In the genomic region with DNA sequence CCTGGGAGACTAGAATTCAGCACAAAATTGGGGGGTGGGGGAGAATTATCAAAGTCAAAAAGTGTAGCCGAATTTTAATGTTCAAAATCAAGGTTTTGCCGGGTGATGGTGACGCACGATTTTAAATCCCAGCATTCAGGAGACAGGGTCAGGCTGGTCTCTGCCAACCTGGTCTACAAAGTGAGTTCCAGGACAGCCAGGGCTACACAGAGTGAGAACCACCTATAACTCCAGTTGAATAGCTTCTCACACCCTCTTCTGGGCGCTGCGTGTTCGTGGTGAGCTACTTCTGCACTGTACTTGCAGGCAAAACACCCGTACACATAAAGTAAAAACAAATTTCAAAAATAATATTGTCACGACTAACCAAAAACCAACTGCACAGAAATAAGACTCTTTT, we compare ENCODE assay signal across 8 mouse cellular contexts. TPM values are rescaled to one million over a fixed set of nuclear protein-coding genes. Genes with fewer than 3 reads are reported as not detected.
DNase-seq lines count a peak whose midpoint lies in the region; ATAC-seq and TF ChIP-seq lines count a peak whose summit lies in the region.

No protein-coding gene starts in this region.

- TF ChIP-seq CTCF in lung, embryonic 14.5 days (IDR thresholded peaks at IDR 0.05; ENCODE audit: low read depth): no peak
- TF ChIP-seq CTCF in intestine, postnatal 0 days (IDR thresholded peaks at IDR 0.05; ENCODE audit: low read depth): no peak
- no peak for TF ChIP-seq CTCF in olfactory bulb, adult 2 months (IDR thresholded peaks at IDR 0.05; ENCODE audit: insufficient read depth, low read depth, low read length)
- TF ChIP-seq CTCF in thymus, adult 2 months (IDR thresholded peaks at IDR 0.05; ENCODE audit: borderline replicate concordance, control insufficient read depth, extremely low read depth, insufficient read depth, low read length, poor library complexity): no peak

- H3K36me3 ChIP-seq in lung, embryonic 14.5 days (ENCODE audit: insufficient read depth): peaks cover 14% of the 10 kb centered on the region
- peaks cover 14% of the 10 kb centered on the region for H3K36me3 ChIP-seq in embryonic facial prominence, embryonic 14.5 days (ENCODE audit: control insufficient read depth, insufficient read depth, low read length)
- H3K36me3 ChIP-seq in intestine, postnatal 0 days (ENCODE audit: control insufficient read depth, insufficient read depth): peaks cover 10% of the 10 kb centered on the region; the same call in 1 of the 2 replicates
- peaks cover 4% of the 10 kb centered on the region; the same call in 1 of the 2 replicates for H3K36me3 ChIP-seq in thymus, adult 2 months (ENCODE audit: control insufficient read depth, insufficient read depth, low read length)

- peak; percentile 32; the same call in 1 of the 2 replicates for ATAC-seq in lung, embryonic 14.5 days (ENCODE audit: insufficient read depth)
- ATAC-seq in embryonic facial prominence, embryonic 14.5 days (ENCODE audit: low read depth): no peak
- no peak for ATAC-seq in intestine, postnatal 0 days

- TF ChIP-seq POLR2A in olfactory bulb, adult 2 months (IDR thresholded peaks at IDR 0.05; ENCODE audit: insufficient read depth, low read depth, low read length): no peak
- no peak for TF ChIP-seq POLR2A in thymus, adult 2 months (IDR thresholded peaks at IDR 0.05; ENCODE audit: control insufficient read depth, extremely low read depth, insufficient read depth, low read length, poor library complexity)

- 11% methylated on average over 9 of the region's 9 CpGs for WGBS in lung, embryonic 14.5 days
- WGBS in embryonic facial prominence, embryonic 14.5 days: 17% methylated on average over 9 of the region's 9 CpGs
- 18% methylated on average over 9 of the region's 9 CpGs for WGBS in intestine, postnatal 0 days
- 10% methylated on average over 9 of the region's 9 CpGs for WGBS in olfactory bulb, adult 2 months
- WGBS in thymus, adult 2 months: 9% methylated on average over 9 of the region's 9 CpGs

- H3K9me3 ChIP-seq in lung, embryonic 14.5 days (ENCODE audit: low read depth, low read length): no peaks in the 10 kb centered on the region
- H3K9me3 ChIP-seq in embryonic facial prominence, embryonic 14.5 days (ENCODE audit: control insufficient read depth, low read length): no peaks in the 10 kb centered on the region
- no peaks in the 10 kb centered on the region for H3K9me3 ChIP-seq in intestine, postnatal 0 days (ENCODE audit: control insufficient read depth)

- peak overlapping the region; percentile 85 for H3K4me2 ChIP-seq in lung, embryonic 14.5 days
- peak overlapping the region; percentile 78 for H3K4me2 ChIP-seq in embryonic facial prominence, embryonic 14.5 days (ENCODE audit: low read depth, low read length)
- peak overlapping the region; percentile 95 for H3K4me2 ChIP-seq in intestine, postnatal 0 days (replicated peaks; ENCODE audit: low read depth)

- H3K9ac ChIP-seq in lung, embryonic 14.5 days: peak overlapping the region; percentile 89
- H3K9ac ChIP-seq in embryonic facial prominence, embryonic 14.5 days (ENCODE audit: low read depth, low read length): peak overlapping the region; percentile 73
- no peak overlapping the region for H3K9ac ChIP-seq in intestine, postnatal 0 days (ENCODE audit: low read depth, low read length)

- H3K27ac ChIP-seq in lung, embryonic 14.5 days (ENCODE audit: low read depth): no peak overlapping the region
- H3K27ac ChIP-seq in embryonic facial prominence, embryonic 14.5 days (replicated peaks; ENCODE audit: low read depth, low read length): no peak overlapping the region
- H3K27ac ChIP-seq in intestine, postnatal 0 days (ENCODE audit: low read depth, low read length): no peak overlapping the region
- no peak overlapping the region for H3K27ac ChIP-seq in olfactory bulb, adult 2 months (ENCODE audit: insufficient read depth, low read depth, low read length)
- no peak overlapping the region for H3K27ac ChIP-seq in thymus, adult 2 months (ENCODE audit: control insufficient read depth, insufficient read depth, low read length)

- 0 out of 2 replicates have a peak, but pooled peaks cover 3% of the 10 kb centered on the region for H3K27me3 ChIP-seq in lung, embryonic 14.5 days (ENCODE audit: insufficient read depth, low read length)
- no peaks in the 10 kb centered on the region; the same call in 1 of the 2 replicates for H3K27me3 ChIP-seq in embryonic facial prominence, embryonic 14.5 days (replicated peaks; ENCODE audit: control insufficient read depth, insufficient read depth, low read length)
- H3K27me3 ChIP-seq in intestine, postnatal 0 days (replicated peaks; ENCODE audit: control insufficient read depth, insufficient read depth, low read length): no peaks in the 10 kb centered on the region
- no peaks in the 10 kb centered on the region; the same call in 1 of the 2 replicates for H3K27me3 ChIP-seq in thymus, adult 2 months (ENCODE audit: control insufficient read depth, insufficient read depth, low read length)

- H3K4me1 ChIP-seq in lung, embryonic 14.5 days (ENCODE audit: insufficient read depth): peaks cover 4% of the 10 kb centered on the region; the same call in 1 of the 2 replicates
- peaks cover 13% of the 10 kb centered on the region for H3K4me1 ChIP-seq in embryonic facial prominence, embryonic 14.5 days (ENCODE audit: control insufficient read depth, insufficient read depth, low read length)
- H3K4me1 ChIP-seq in intestine, postnatal 0 days (replicated peaks; ENCODE audit: control insufficient read depth, insufficient read depth, low read length): no peaks in the 10 kb centered on the region
- peaks cover 4% of the 10 kb centered on the region; the same call in 1 of the 2 replicates for H3K4me1 ChIP-seq in olfactory bulb, adult 2 months (ENCODE audit: control insufficient read depth, insufficient read depth, low read length)
- peaks cover 4% of the 10 kb centered on the region for H3K4me1 ChIP-seq in thymus, adult 2 months (replicated peaks; ENCODE audit: control insufficient read depth, insufficient read depth, low read length)

- peak; percentile 23 for DNase-seq in lung, embryonic 14.5 days
- no peak for DNase-seq in lung, postnatal 14 days
- DNase-seq in embryonic facial prominence, embryonic 14.5 days (ENCODE audit: low spot score): no peak
- DNase-seq in spleen, adult 18-20 months: no peak
- no peak for DNase-seq in thymus, adult 2 months
- DNase-seq in lung, postnatal 10 days: no peak

- H3K4me3 ChIP-seq in lung, embryonic 14.5 days (ENCODE audit: low read depth, low read length): peak overlapping the region; percentile 86
- peak overlapping the region; percentile 56 for H3K4me3 ChIP-seq in embryonic facial prominence, embryonic 14.5 days (ENCODE audit: low read depth, low read length)
- peak overlapping the region; percentile 78 for H3K4me3 ChIP-seq in intestine, postnatal 0 days (ENCODE audit: low read depth, low read length)
- H3K4me3 ChIP-seq in olfactory bulb, adult 2 months (ENCODE audit: insufficient read depth, low read depth, low read length): peak overlapping the region; percentile 52
- H3K4me3 ChIP-seq in thymus, adult 2 months (ENCODE audit: control insufficient read depth, insufficient read depth, low read length): no peak overlapping the region

RNA-seq across cellular contexts. Expression of a gene that starts 0.5 kb away (rescaled TPM):
- polyA plus RNA-seq in lung, embryonic 14.5 days (2014; fragmentation: Nextera tagmentation; extraction: Ambion mirVana): 14.9 TPM in 2 replicates
- 9.7 and 11.0 TPM in 2 replicates for polyA plus RNA-seq in embryonic facial prominence, embryonic 14.5 days (2014; fragmentation: Nextera tagmentation; extraction: Ambion mirVana)
- polyA plus RNA-seq in intestine, postnatal 0 days (2015; fragmentation: Nextera tagmentation; extraction: Ambion mirVana): 4.2 and 4.9 TPM in 2 replicates
- not detected in 2 replicates for polyA plus RNA-seq in olfactory bulb, adult 2 months (2012; ENCODE audit: insufficient read depth, insufficient read length, low replicate concordance, missing spikeins)
- 4.0 and 4.3 TPM in 2 replicates for polyA plus RNA-seq in thymus, adult 2 months (2012; rRNA removed)

RNA-seq across cellular contexts. Expression of a gene that starts 24.5 kb away (rescaled TPM):
- not detected in 2 replicates for polyA plus RNA-seq in lung, embryonic 14.5 days (2014; fragmentation: Nextera tagmentation; extraction: Ambion mirVana)
- not detected in 2 replicates for polyA plus RNA-seq in embryonic facial prominence, embryonic 14.5 days (2014; fragmentation: Nextera tagmentation; extraction: Ambion mirVana)
- polyA plus RNA-seq in intestine, postnatal 0 days (2015; fragmentation: Nextera tagmentation; extraction: Ambion mirVana): not detected in 2 replicates
- not detected in 2 replicates for polyA plus RNA-seq in olfactory bulb, adult 2 months (2012; ENCODE audit: insufficient read depth, insufficient read length, low replicate concordance, missing spikeins)
- polyA plus RNA-seq in thymus, adult 2 months (2012; rRNA removed): 0.54 TPM in 1 of 2 replicates, not detected in the other

RNA-seq across cellular contexts. Expression of a gene that starts 39.1 kb away (rescaled TPM):
- polyA plus RNA-seq in lung, embryonic 14.5 days (2014; fragmentation: Nextera tagmentation; extraction: Ambion mirVana): 176 and 180 TPM in 2 replicates
- 174 and 178 TPM in 2 replicates for polyA plus RNA-seq in embryonic facial prominence, embryonic 14.5 days (2014; fragmentation: Nextera tagmentation; extraction: Ambion mirVana)
- polyA plus RNA-seq in intestine, postnatal 0 days (2015; fragmentation: Nextera tagmentation; extraction: Ambion mirVana): 100 and 107 TPM in 2 replicates
- polyA plus RNA-seq in olfactory bulb, adult 2 months (2012; ENCODE audit: insufficient read depth, insufficient read length, low replicate concordance, missing spikeins): 352 and 596 TPM in 2 replicates
- 113 and 123 TPM in 2 replicates for polyA plus RNA-seq in thymus, adult 2 months (2012; rRNA removed)

RNA-seq across cellular contexts. Expression of a gene that starts 49.4 kb away (rescaled TPM):
- 23.6 and 23.8 TPM in 2 replicates for polyA plus RNA-seq in lung, embryonic 14.5 days (2014; fragmentation: Nextera tagmentation; extraction: Ambion mirVana)
- 22.1 and 23.1 TPM in 2 replicates for polyA plus RNA-seq in embryonic facial prominence, embryonic 14.5 days (2014; fragmentation: Nextera tagmentation; extraction: Ambion mirVana)
- 8.0 and 10.3 TPM in 2 replicates for polyA plus RNA-seq in intestine, postnatal 0 days (2015; fragmentation: Nextera tagmentation; extraction: Ambion mirVana)
- polyA plus RNA-seq in olfactory bulb, adult 2 months (2012; ENCODE audit: insufficient read depth, insufficient read length, low replicate concordance, missing spikeins): not detected in 2 replicates
- 6.9 and 8.4 TPM in 2 replicates for polyA plus RNA-seq in thymus, adult 2 months (2012; rRNA removed)
